Mouse (Mus musculus): ENCODE data around the gene Ckm.

DNA sequence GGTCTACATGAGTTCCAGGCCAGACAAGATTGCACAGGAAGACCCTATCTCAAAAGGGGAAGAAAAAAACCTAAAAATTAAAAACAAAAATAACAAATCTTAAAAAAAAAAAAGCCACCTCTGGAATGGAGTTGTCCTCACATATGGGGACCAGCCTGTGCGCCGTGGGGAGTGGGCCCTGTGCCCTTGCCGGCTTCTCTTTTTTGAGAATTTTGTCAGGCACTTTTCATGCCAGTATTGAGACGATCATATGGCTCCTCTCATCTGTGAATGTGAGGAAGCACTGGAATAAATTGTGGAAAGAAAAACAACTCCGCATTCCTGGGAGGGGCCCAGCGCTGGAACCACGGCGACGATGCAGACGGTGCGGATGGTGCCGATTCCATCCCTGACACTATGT lies 44.6 kb downstream of the Ckm start:
- TF ChIP-seq CTCF (IDR thresholded peaks at IDR 0.05; ENCODE audit: borderline replicate concordance, extremely low read depth, insufficient read depth, insufficient read length) (no peak), POLR2A (IDR thresholded peaks at IDR 0.05; ENCODE audit: borderline replicate concordance, extremely low read depth, insufficient read depth, insufficient read length, poor library complexity, severe bottlenecking) (no peak)

Measured in brain, embryonic 14.5 days (tissue).